Mouse (Mus musculus) urinary bladder, postnatal 14 days (tissue): ENCODE measurements around the gene Sh3gl1.

Experiments
- DNase-seq: peaks from one replicate; pipeline ENCODE4 v3.0.0; 2021; ENCODE audit warnings: low spot score

Gene Sh3gl1

GRCm38 (mm10) chr17:56040030-56040856, 3.8 kb upstream of the Sh3gl1 start, which contains the start of gene Chaf1a:
Gene Chaf1a (plus strand): TSS chr17:56040439.
- DNase-seq: peak; percentile 99

GRCm38 (mm10) chr17:56039345-56039744, 2.9 kb upstream of the Sh3gl1 start:
- no peak for DNase-seq

- no peak for DNase-seq
Observed at GRCm38 (mm10) chr17:56038583-56039261, 2.3 kb upstream of the Sh3gl1 start.

GRCm38 (mm10) chr17:56036901-56037287, 459 bp upstream of the Sh3gl1 start:
- no peak for DNase-seq

- no peak for DNase-seq
Observed at GRCm38 (mm10) chr17:56035216-56035615, 1.2 kb downstream of the Sh3gl1 start.

- no peak for DNase-seq
Observed at GRCm38 (mm10) chr17:56034726-56035100, 1.7 kb downstream of the Sh3gl1 start.

GRCm38 (mm10) chr17:56034040-56034725, 2.3 kb downstream of the Sh3gl1 start:
- peak; percentile 37 for DNase-seq

GRCm38 (mm10) chr17:56032831-56033230, 3.6 kb downstream of the Sh3gl1 start:
- DNase-seq: no peak

- no peak for DNase-seq
Observed at GRCm38 (mm10) chr17:56032127-56032733, 4.2 kb downstream of the Sh3gl1 start.

- DNase-seq: no peak
Observed at GRCm38 (mm10) chr17:56031431-56031830, 5.0 kb downstream of the Sh3gl1 start.

- no peak for DNase-seq
Observed at GRCm38 (mm10) chr17:56030919-56031318, 5.5 kb downstream of the Sh3gl1 start.

- no peak for DNase-seq
Observed at GRCm38 (mm10) chr17:56030238-56030870, 6.1 kb downstream of the Sh3gl1 start.

- DNase-seq: no peak
Observed at GRCm38 (mm10) chr17:56027801-56028441, 8.5 kb downstream of the Sh3gl1 start.

- no peak for DNase-seq
Observed at GRCm38 (mm10) chr17:56026881-56027280, 9.6 kb downstream of the Sh3gl1 start.

GRCm38 (mm10) chr17:56026303-56026702, 10.1 kb downstream of the Sh3gl1 start:
- no peak for DNase-seq

- DNase-seq: no peak
Observed at GRCm38 (mm10) chr17:56024931-56025330, 11.5 kb downstream of the Sh3gl1 start.

GRCm38 (mm10) chr17:56024476-56024875, 12.0 kb downstream of the Sh3gl1 start:
- DNase-seq: no peak

- DNase-seq: peak; percentile 41
Observed at GRCm38 (mm10) chr17:56023386-56023785, 13.0 kb downstream of the Sh3gl1 start.

- DNase-seq: no peak
Observed at GRCm38 (mm10) chr17:56022989-56023290, 13.5 kb downstream of the Sh3gl1 start.

- DNase-seq: no peak
Observed at GRCm38 (mm10) chr17:56022131-56022988, 14.1 kb downstream of the Sh3gl1 start.
